Mouse (Mus musculus): ENCODE measurements around the gene Zscan25.
A peak's percentile ranks its signal among the peaks of the same experiment; 100 is the strongest.

DNA sequence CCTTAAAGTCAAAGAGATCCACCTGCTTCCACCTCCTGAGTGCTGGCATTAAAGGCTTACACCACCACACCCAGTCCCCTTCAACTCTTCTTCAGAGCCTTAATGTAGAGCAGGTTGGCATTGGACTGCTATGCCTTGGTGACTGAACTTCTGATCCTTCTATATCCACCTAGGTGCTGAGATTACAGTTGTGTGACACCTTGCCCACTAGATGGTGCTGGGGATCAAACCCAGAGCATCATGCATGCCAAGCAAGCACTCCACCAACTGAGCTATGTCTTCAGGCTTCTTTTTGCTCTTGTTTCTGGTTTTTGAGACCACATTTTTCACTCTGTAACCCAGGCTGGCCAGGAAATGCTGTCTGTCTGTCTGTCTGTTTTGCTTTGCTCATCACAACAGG is 45.7 kb upstream of the Zscan25 start:
- TF ChIP-seq EP300 (IDR thresholded peaks at IDR 0.05; ENCODE audit: low read depth) (no peak), CTCF (IDR thresholded peaks at IDR 0.05; ENCODE audit: low read depth) (peak; percentile 70)

All from liver, postnatal 0 days (tissue).